Mouse (Mus musculus) gastrocnemius, postnatal 10 days (tissue): ENCODE data around the gene Zfp652. TPM values are rescaled to one million over a fixed set of nuclear protein-coding genes. Genes with fewer than 3 reads are reported as not detected.
A peak's percentile ranks its signal among the peaks of the same experiment; 100 is the strongest.

Source experiments
- DNase-seq: peaks from one replicate; pipeline ENCODE4 v3.0.0; 2021; ENCODE audit warnings: mixed read lengths
- total RNA-seq, 2 experiments: library from RNA; stranded (reverse); gene quantifications; 2 replicates each; pipeline ENCODE4 v1.2.3; 2021

Gene Zfp652
- total RNA-seq, 2 experiments from 2014 or later, result 51.1 to 54.5 TPM

GRCm38 (mm10) chr11:95809603-95810002 lies 97.1 kb downstream of the Zfp652 start:
- no peak for DNase-seq

GRCm38 (mm10) chr11:95810828-95811227 lies 98.4 kb downstream of the Zfp652 start:
- no peak for DNase-seq

- no peak for DNase-seq
These were observed 99.3 kb downstream of the Zfp652 start for GRCm38 (mm10) chr11:95811741-95812140.

- no peak for DNase-seq
These were observed 99.8 kb downstream of the Zfp652 start for GRCm38 (mm10) chr11:95812224-95812623.

GRCm38 (mm10) chr11:95814101-95814500 lies 101.6 kb downstream of the Zfp652 start:
- no peak for DNase-seq

- no peak for DNase-seq
These were observed 102.4 kb downstream of the Zfp652 start for GRCm38 (mm10) chr11:95814857-95815256.

GRCm38 (mm10) chr11:95815412-95815811 lies 102.9 kb downstream of the Zfp652 start:
- DNase-seq, result no peak

GRCm38 (mm10) chr11:95819138-95819537 lies 106.7 kb downstream of the Zfp652 start:
- DNase-seq, result no peak

GRCm38 (mm10) chr11:95821511-95821910 lies 109.0 kb downstream of the Zfp652 start:
- DNase-seq, result no peak

- no peak for DNase-seq
These were observed 110.0 kb downstream of the Zfp652 start for GRCm38 (mm10) chr11:95822437-95822836.

- peak; percentile 95 for DNase-seq
These were observed 111.8 kb downstream of the Zfp652 start, which contains the start of gene Phospho1 for GRCm38 (mm10) chr11:95824071-95824876. Gene Phospho1 (plus strand): TSS chr11:95824499.

- DNase-seq, result peak; percentile 88
These were observed 112.4 kb downstream of the Zfp652 start for GRCm38 (mm10) chr11:95824877-95825243.

- DNase-seq, result no peak
These were observed 113.2 kb downstream of the Zfp652 start for GRCm38 (mm10) chr11:95825625-95826024.

GRCm38 (mm10) chr11:95826317-95827167 lies 114.1 kb downstream of the Zfp652 start:
- no peak for DNase-seq

GRCm38 (mm10) chr11:95827168-95827447 lies 114.6 kb downstream of the Zfp652 start:
- no peak for DNase-seq

GRCm38 (mm10) chr11:95827464-95828085 lies 115.1 kb downstream of the Zfp652 start:
- peak; percentile 72 for DNase-seq

- DNase-seq, result no peak
These were observed 115.9 kb downstream of the Zfp652 start for GRCm38 (mm10) chr11:95828181-95828964.

GRCm38 (mm10) chr11:95829526-95830050 lies 117.1 kb downstream of the Zfp652 start:
- DNase-seq, result no peak

GRCm38 (mm10) chr11:95830411-95831275 lies 118.2 kb downstream of the Zfp652 start:
- DNase-seq, result peak; percentile 32

- no peak for DNase-seq
These were observed 118.8 kb downstream of the Zfp652 start for GRCm38 (mm10) chr11:95831276-95831619.

- DNase-seq, result no peak
These were observed 119.2 kb downstream of the Zfp652 start for GRCm38 (mm10) chr11:95831641-95832040.
